Mouse (Mus musculus): ENCODE measurements around the gene Trim67. TPM values are rescaled to one million over a fixed set of nuclear protein-coding genes. Genes with fewer than 3 reads are reported as not detected.

Trim67 gene
- polyA plus RNA-seq, 1 experiment from 2014 or later, result not detected

GRCm38 (mm10) chr8:124872081-124872480, 79.2 kb downstream of the Trim67 start:
- Histone ChIP-seq H3K36me3 (peaks cover 77% of the 10 kb centered on the region), H3K27me3 (ENCODE audit: low read depth, poor library complexity, severe bottlenecking) (no peaks in the 10 kb centered on the region), H3K4me1 (no peaks in the 10 kb centered on the region), H3K9me3 (replicated peaks) (no peaks in the 10 kb centered on the region), H3K27ac (no peak overlapping the region), H3K4me3 (no peak overlapping the region)
- DNase-seq (ENCODE audit: low spot score), result no peak
- WGBS, result 97% methylated on average over 7 of the region's 7 CpGs

GRCm38 (mm10) chr8:124872690-124873089, 79.8 kb downstream of the Trim67 start:
- peaks cover 79% of the 10 kb centered on the region for H3K36me3 ChIP-seq
- H3K27ac ChIP-seq, result no peak overlapping the region
- 89% methylated on average over 5 of the region's 5 CpGs for WGBS
- DNase-seq (ENCODE audit: low spot score), result no peak
- H3K27me3 ChIP-seq (ENCODE audit: low read depth, poor library complexity, severe bottlenecking), result no peaks in the 10 kb centered on the region
- no peaks in the 10 kb centered on the region for H3K4me1 ChIP-seq
- no peak overlapping the region for H3K4me3 ChIP-seq
- no peaks in the 10 kb centered on the region for H3K9me3 ChIP-seq (replicated peaks)

GRCm38 (mm10) chr8:124878141-124878540, 85.2 kb downstream of the Trim67 start:
- WGBS, result 92% methylated on average over 5 of the region's 5 CpGs
- Histone ChIP-seq H3K4me3 (no peak overlapping the region), H3K27me3 (ENCODE audit: low read depth, poor library complexity, severe bottlenecking) (no peaks in the 10 kb centered on the region), H3K9me3 (replicated peaks) (no peaks in the 10 kb centered on the region), H3K27ac (no peak overlapping the region), H3K4me1 (no peaks in the 10 kb centered on the region), H3K36me3 (peaks cover 99% of the 10 kb centered on the region)
- no peak for DNase-seq (ENCODE audit: low spot score)

GRCm38 (mm10) chr8:124878946-124879526, 86.1 kb downstream of the Trim67 start:
- WGBS, result 93% methylated on average over 10 of the region's 10 CpGs
- no peaks in the 10 kb centered on the region for H3K27me3 ChIP-seq (ENCODE audit: low read depth, poor library complexity, severe bottlenecking)
- no peak overlapping the region for H3K27ac ChIP-seq
- no peak for DNase-seq (ENCODE audit: low spot score)
- no peaks in the 10 kb centered on the region for H3K4me1 ChIP-seq
- no peaks in the 10 kb centered on the region for H3K9me3 ChIP-seq (replicated peaks)
- H3K36me3 ChIP-seq, result peaks cover 99% of the 10 kb centered on the region
- no peak overlapping the region for H3K4me3 ChIP-seq

Other genes starting within 250 kb of the Trim67 start
- gene Agt, start 223.4 kb upstream of the Trim67 start, polyA plus RNA-seq (2016; fragmentation: Nextera tagmentation; extraction: Ambion mirVana), result not detected in 2 replicates
- not detected in 2 replicates for gene Capn9, start 217.0 kb upstream of the Trim67 start, polyA plus RNA-seq (2016; fragmentation: Nextera tagmentation; extraction: Ambion mirVana)
- 22.7 and 23.5 TPM in 2 replicates for gene 2310022B05Rik, start 129.7 kb upstream of the Trim67 start, polyA plus RNA-seq (2016; fragmentation: Nextera tagmentation; extraction: Ambion mirVana)
- 45.5 and 51.9 TPM in 2 replicates for gene Ttc13, start 71.1 kb upstream of the Trim67 start, polyA plus RNA-seq (2016; fragmentation: Nextera tagmentation; extraction: Ambion mirVana)
- gene Arv1, start 71.0 kb upstream of the Trim67 start, polyA plus RNA-seq (2016; fragmentation: Nextera tagmentation; extraction: Ambion mirVana), result 33.6 and 33.8 TPM in 2 replicates
- gene Fam89a, start 41.3 kb upstream of the Trim67 start, polyA plus RNA-seq (2016; fragmentation: Nextera tagmentation; extraction: Ambion mirVana), result 5.1 and 7.0 TPM in 2 replicates
- gene Gnpat, start 69.9 kb downstream of the Trim67 start, polyA plus RNA-seq (2016; fragmentation: Nextera tagmentation; extraction: Ambion mirVana), result 133 and 142 TPM in 2 replicates
- gene 2810004N23Rik, start 70.0 kb downstream of the Trim67 start, polyA plus RNA-seq (2016; fragmentation: Nextera tagmentation; extraction: Ambion mirVana), result 71.0 and 82.9 TPM in 2 replicates
- 8.7 and 9.2 TPM in 2 replicates for gene Exoc8, start 104.6 kb downstream of the Trim67 start, polyA plus RNA-seq (2016; fragmentation: Nextera tagmentation; extraction: Ambion mirVana)
- gene Sprtn, start 104.8 kb downstream of the Trim67 start, polyA plus RNA-seq (2016; fragmentation: Nextera tagmentation; extraction: Ambion mirVana), result 9.3 and 10.4 TPM in 2 replicates
- 9.9 and 10.1 TPM in 2 replicates for gene Egln1, start 156.2 kb downstream of the Trim67 start, polyA plus RNA-seq (2016; fragmentation: Nextera tagmentation; extraction: Ambion mirVana)
- gene Tsnax, start 219.9 kb downstream of the Trim67 start, polyA plus RNA-seq (2016; fragmentation: Nextera tagmentation; extraction: Ambion mirVana), result 134 and 141 TPM in 2 replicates